Mouse (Mus musculus): ENCODE results near the gene Sirpa. TPM values are rescaled to one million over a fixed set of nuclear protein-coding genes. Genes with fewer than 3 reads are reported as not detected.

Gene Sirpa
- total and polyA plus RNA-seq, 3 experiments = 20.4 to 30.6 (median 27.1) TPM

- dilution Hi-C loops (cut with MboI; ENCODE audit: extremely low pct_ligation_motif_present, extremely low pct_unique_long_range_greater_than_20kb, low sequenced_read_pairs) = no loop called here
- H3K36me3 ChIP-seq (replicated peaks in 1 of 2; ENCODE audit: control insufficient read depth in 1 of 2, insufficient read depth in 1 of 2, low read length in 1 of 2) = no peaks in the 10 kb centered on the region
- in situ Hi-C loops (cut with MboI; ENCODE audit: low pct_ligation_motif_present, low pct_unique_long_range_greater_than_20kb, low sequenced_read_pairs) = no loop called here
These were observed 66.2 kb downstream of the Sirpa start for GRCm38 (mm10) chr2:129658796-129659195.

DNA sequence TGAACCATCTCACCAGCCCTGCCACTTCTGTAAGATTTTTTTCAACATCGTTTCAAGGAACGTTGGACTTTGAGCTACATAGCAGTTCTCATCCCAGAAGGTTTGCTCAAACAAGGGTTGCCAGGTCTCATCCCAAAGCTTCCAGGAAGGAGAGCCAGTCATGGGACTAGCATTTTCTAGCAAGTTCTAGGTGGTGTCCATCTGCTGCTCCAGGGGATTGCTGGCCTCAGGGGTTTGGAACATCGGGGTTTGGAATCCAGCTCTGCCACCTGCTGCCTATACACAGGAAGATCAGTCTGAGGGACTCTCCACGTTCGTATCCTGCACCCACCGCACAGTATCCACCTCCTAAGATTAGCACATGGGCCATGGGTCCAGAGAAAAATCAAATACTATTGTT is 67.4 kb downstream of the Sirpa start:
- no peak overlapping the region for H3K4me3 ChIP-seq (replicated peaks in 1 of 3; ENCODE audit: low read depth in 2 of 3, low read length in 2 of 3, poor library complexity in 1 of 3)
- no peak overlapping the region for H3K9ac ChIP-seq (ENCODE audit: insufficient read depth, low read depth)
- no peak overlapping the region for H3K4me2 ChIP-seq (ENCODE audit: insufficient read depth, low read depth, poor library complexity, severe bottlenecking)
- H3K4me1 ChIP-seq (ENCODE audit: control insufficient read depth in 1 of 2, insufficient read depth in 2 of 2) = no peaks in the 10 kb centered on the region
- no peaks in the 10 kb centered on the region for H3K9me3 ChIP-seq (replicated peaks; ENCODE audit: low read length)
- TF ChIP-seq RAD21 (IDR thresholded peaks at IDR 0.05; ENCODE audit: low read depth, low read length) (peak; percentile 72), KAT2A (IDR thresholded peaks at IDR 0.05; ENCODE audit: insufficient replicate concordance, low read length) (no peak), CTCF (conservative IDR thresholded peaks at IDR 0.05 in 1 of 2, IDR thresholded peaks at IDR 0.05 in 1 of 2; ENCODE audit: low read depth in 2 of 2, low read length in 2 of 2) (peak in 1 of 2 experiments; percentile 71; a peak in 2 of 4 replicates), SMC3 (IDR thresholded peaks at IDR 0.05; ENCODE audit: low read depth, low read length) (peak; percentile 83)
- dilution Hi-C loops (cut with MboI; ENCODE audit: extremely low pct_ligation_motif_present, extremely low pct_unique_long_range_greater_than_20kb, low sequenced_read_pairs) = no loop called here
- H3K79me2 ChIP-seq (replicated peaks; ENCODE audit: control insufficient read depth, extremely low read depth, insufficient read depth, poor library complexity, severe bottlenecking) = no peaks in the 10 kb centered on the region
- peak; percentile 13 for DNase-seq (ENCODE audit: extremely low read depth)
- in situ Hi-C loops (cut with MboI; ENCODE audit: low pct_ligation_motif_present, low pct_unique_long_range_greater_than_20kb, low sequenced_read_pairs) = no loop called here
- no peak overlapping the region for H3K27ac ChIP-seq (ENCODE audit: insufficient read depth, low read depth)
- no peaks in the 10 kb centered on the region for H3K27me3 ChIP-seq (replicated peaks)
- H3K36me3 ChIP-seq (replicated peaks in 1 of 2; ENCODE audit: control insufficient read depth in 1 of 2, insufficient read depth in 1 of 2, low read length in 1 of 2) = no peaks in the 10 kb centered on the region

More at GRCm38 (mm10) chr2:129658796-129659195, 66.2 kb downstream of the Sirpa start:
- no peak overlapping the region for H3K27ac ChIP-seq (ENCODE audit: insufficient read depth, low read depth)
- no peaks in the 10 kb centered on the region for H3K9me3 ChIP-seq (replicated peaks; ENCODE audit: low read length)
- no peaks in the 10 kb centered on the region for H3K79me2 ChIP-seq (replicated peaks; ENCODE audit: control insufficient read depth, extremely low read depth, insufficient read depth, poor library complexity, severe bottlenecking)
- no peak for DNase-seq (ENCODE audit: extremely low read depth)
- TF ChIP-seq IRF4 (IDR thresholded peaks at IDR 0.05; ENCODE audit: low read depth, low read length) (no peak), ZKSCAN1 (IDR thresholded peaks at IDR 0.05; ENCODE audit: borderline replicate concordance, low read depth, low read length) (no peak), SMC3 (IDR thresholded peaks at IDR 0.05; ENCODE audit: low read depth, low read length) (no peak), MAX (IDR thresholded peaks at IDR 0.05; ENCODE audit: low read length) (no peak), HCFC1 (IDR thresholded peaks at IDR 0.05; ENCODE audit: low read depth, low read length) (no peak), MEF2A (IDR thresholded peaks at IDR 0.05; ENCODE audit: borderline replicate concordance, low read depth, low read length) (no peak), NRF1 (IDR thresholded peaks at IDR 0.05; ENCODE audit: low read depth, low read length) (no peak), MYC (IDR thresholded peaks at IDR 0.05; ENCODE audit: low read depth, low read length) (no peak), EP300 (IDR thresholded peaks at IDR 0.05; ENCODE audit: low read length) (no peak), CTCF (conservative IDR thresholded peaks at IDR 0.05 in 1 of 2, IDR thresholded peaks at IDR 0.05 in 1 of 2; ENCODE audit: low read depth in 2 of 2, low read length in 2 of 2) (no peak), ZC3H11A (IDR thresholded peaks at IDR 0.05; ENCODE audit: low read depth, low read length) (no peak), JUND (conservative IDR thresholded peaks at IDR 0.05; ENCODE audit: low read depth, low read length) (no peak), ETS1 (conservative IDR thresholded peaks at IDR 0.05; ENCODE audit: low read depth, low read length) (no peak), CHD1 (IDR thresholded peaks at IDR 0.05; ENCODE audit: low read depth, low read length) (no peak), TCF12 (IDR thresholded peaks at IDR 0.05; ENCODE audit: low read depth, low read length) (no peak), RAD21 (IDR thresholded peaks at IDR 0.05; ENCODE audit: low read depth, low read length) (no peak), ZNF384 (IDR thresholded peaks at IDR 0.05; ENCODE audit: low read depth, low read length) (no peak), JUN (IDR thresholded peaks at IDR 0.05; ENCODE audit: insufficient read depth, low read depth, low read length) (no peak)
- no peak overlapping the region for H3K4me2 ChIP-seq (ENCODE audit: insufficient read depth, low read depth, poor library complexity, severe bottlenecking)
- H3K4me3 ChIP-seq (replicated peaks in 1 of 3; ENCODE audit: low read depth in 2 of 3, low read length in 2 of 3, poor library complexity in 1 of 3) = no peak overlapping the region
- H3K9ac ChIP-seq (ENCODE audit: insufficient read depth, low read depth) = no peak overlapping the region
- no peaks in the 10 kb centered on the region for H3K4me1 ChIP-seq (ENCODE audit: control insufficient read depth in 1 of 2, insufficient read depth in 2 of 2)
- no peaks in the 10 kb centered on the region for H3K27me3 ChIP-seq (replicated peaks)
